Mouse (Mus musculus) myocyte (in vitro differentiated cells): ENCODE data around the gene Gm525. TPM values are rescaled to one million over a fixed set of nuclear protein-coding genes. Genes with fewer than 3 reads are reported as not detected.

Source experiments
- H3K27me3 ChIP-seq: one replicate; pipeline ENCODE4 v1.6.1; 2011; ENCODE audit not compliant: control insufficient read depth, insufficient read depth, insufficient read length
- H3K36me3 ChIP-seq: one replicate; pipeline ENCODE4 v1.6.1; 2011; ENCODE audit not compliant: control insufficient read depth, insufficient read depth
- H3K4me2 ChIP-seq: one replicate; pipeline ENCODE4 v1.6.1; 2011; ENCODE audit warnings: low read depth, control low read depth
- H3K4me3 ChIP-seq: one replicate; pipeline ENCODE4 v1.5.1; 2011; ENCODE audit warnings: mild to moderate bottlenecking, control low read depth, moderate library complexity
- H3K79me2 ChIP-seq: one replicate; pipeline ENCODE4 v1.6.1; 2011; ENCODE audit not compliant: control insufficient read depth, insufficient read depth
- H3ac ChIP-seq: one replicate; pipeline ENCODE4 v1.6.1; 2011; ENCODE audit not compliant: control insufficient read depth, insufficient read length
- CEBPB ChIP-seq: IDR thresholded peaks from 2 replicates; pipeline ENCODE4 v1.6.1; 2011; ENCODE audit warnings: mild to moderate bottlenecking, moderate library complexity; ENCODE audit not compliant: poor library complexity, insufficient read depth, severe bottlenecking
- E2F4 ChIP-seq: IDR thresholded peaks from one replicate; pipeline ENCODE4 v1.6.1; 2011; ENCODE audit warnings: mild to moderate bottlenecking, control low read depth, moderate library complexity; ENCODE audit not compliant: insufficient read depth
- MAX ChIP-seq: IDR thresholded peaks from one replicate; pipeline ENCODE4 v1.6.1; 2011; ENCODE audit warnings: low read depth, mild to moderate bottlenecking, control low read depth
- MYOD1 ChIP-seq, 3 experiments: IDR thresholded peaks; one replicate each; pipeline ENCODE4 v1.6.1; 2011; ENCODE audit warnings: control low read depth in 2 of 3, low read depth in 2 of 3, mild to moderate bottlenecking in 2 of 3, moderate library complexity in 1 of 3; ENCODE audit not compliant: insufficient read length in 2 of 3, control insufficient read depth in 1 of 3
- MYOG ChIP-seq, 3 experiments: IDR thresholded peaks; one replicate each; pipeline ENCODE4 v1.6.1; 2011; ENCODE audit warnings: control low read depth in 2 of 3, low read depth in 2 of 3, mild to moderate bottlenecking in 2 of 3; ENCODE audit not compliant: insufficient read length in 2 of 3, control insufficient read depth in 1 of 3, insufficient read depth in 1 of 3
- POLR2A ChIP-seq: IDR thresholded peaks from one replicate; pipeline ENCODE4 v1.6.1; 2011; ENCODE audit warnings: low read depth, mild to moderate bottlenecking, control low read depth, moderate library complexity; ENCODE audit not compliant: insufficient read length
- POLR2AphosphoS2 ChIP-seq: IDR thresholded peaks from one replicate; pipeline ENCODE4 v1.6.1; 2011; ENCODE audit warnings: low read depth, control low read depth; ENCODE audit not compliant: insufficient read length
- REST ChIP-seq: IDR thresholded peaks from one replicate; pipeline ENCODE4 v1.6.1; 2011; ENCODE audit warnings: mild to moderate bottlenecking, control low read depth, moderate library complexity; ENCODE audit not compliant: insufficient read depth, insufficient read length
- SRF ChIP-seq: IDR thresholded peaks from one replicate; pipeline ENCODE4 v1.6.1; 2011; ENCODE audit warnings: low read depth; ENCODE audit not compliant: control insufficient read depth, insufficient read length
- TCF12 ChIP-seq: IDR thresholded peaks from one replicate; pipeline ENCODE4 v1.6.1; 2011; ENCODE audit warnings: mild to moderate bottlenecking, control low read depth; ENCODE audit not compliant: poor library complexity, insufficient read depth, severe bottlenecking
- TCF3 ChIP-seq: IDR thresholded peaks from one replicate; pipeline ENCODE4 v1.6.1; 2011; ENCODE audit warnings: low read depth, control low read depth; ENCODE audit not compliant: insufficient read length
- USF1 ChIP-seq: IDR thresholded peaks from one replicate; pipeline ENCODE4 v1.6.1; 2011; ENCODE audit warnings: low read depth, mild to moderate bottlenecking, control low read depth, moderate library complexity
- polyA plus RNA-seq: library from polyadenylated mRNA; unstranded; fragments of >200 nt; fragmentation: generic; extraction: Trizol; gene quantifications from one replicate; pipeline ENCODE4 v1.2.1, GENCODE M21; 2012; ENCODE audit warnings: missing spikeins

Gene Gm525
- polyA plus RNA-seq, 1 experiment: not detected

DNA sequence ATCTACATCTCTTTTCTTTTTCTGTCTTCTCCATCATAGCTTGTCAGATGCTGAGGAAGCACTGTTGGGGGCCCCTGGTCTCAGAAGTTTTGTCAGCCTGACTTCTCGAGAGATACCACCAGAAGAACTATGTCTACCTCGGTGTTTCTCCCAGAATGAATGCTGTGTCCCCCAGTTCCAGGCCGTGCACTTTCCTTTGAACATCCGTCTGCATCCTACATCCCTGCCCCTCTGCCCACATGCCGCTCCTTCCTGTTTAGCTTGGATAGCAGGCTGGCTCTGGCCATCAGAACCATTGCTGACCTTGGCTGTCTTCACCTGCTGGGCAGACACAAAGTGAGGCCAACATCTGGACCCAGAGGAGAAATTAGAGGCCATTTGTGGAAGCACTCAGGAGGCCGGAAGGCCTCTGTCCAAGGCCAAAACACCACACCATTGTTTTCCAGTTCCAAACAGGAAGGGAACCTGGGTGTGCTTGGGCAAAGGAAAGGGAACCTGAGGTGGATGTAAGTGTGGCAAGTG lies 6.3 kb upstream of the Gm525 start:
- no peak overlapping the region for H3K4me2 ChIP-seq
- no peaks in the 10 kb centered on the region for H3K36me3 ChIP-seq
- H3ac ChIP-seq: no peak overlapping the region
- H3K27me3 ChIP-seq: no peaks in the 10 kb centered on the region
- no peaks in the 10 kb centered on the region for H3K79me2 ChIP-seq
- H3K4me3 ChIP-seq: no peak overlapping the region
- TF ChIP-seq E2F4 (no peak), CEBPB (no peak), POLR2A (no peak), SRF (no peak), USF1 (no peak), POLR2AphosphoS2 (no peak), MAX (no peak), REST (no peak), TCF3 (no peak), MYOG (IDR thresholded peaks at IDR 0.05; ENCODE audit: control insufficient read depth in 1 of 3, insufficient read depth in 1 of 3, insufficient read length in 2 of 3, low read depth in 2 of 3) (no peak), MYOD1 (IDR thresholded peaks at IDR 0.05; ENCODE audit: control insufficient read depth in 1 of 3, insufficient read length in 2 of 3, low read depth in 2 of 3) (no peak), TCF12 (no peak)

DNA sequence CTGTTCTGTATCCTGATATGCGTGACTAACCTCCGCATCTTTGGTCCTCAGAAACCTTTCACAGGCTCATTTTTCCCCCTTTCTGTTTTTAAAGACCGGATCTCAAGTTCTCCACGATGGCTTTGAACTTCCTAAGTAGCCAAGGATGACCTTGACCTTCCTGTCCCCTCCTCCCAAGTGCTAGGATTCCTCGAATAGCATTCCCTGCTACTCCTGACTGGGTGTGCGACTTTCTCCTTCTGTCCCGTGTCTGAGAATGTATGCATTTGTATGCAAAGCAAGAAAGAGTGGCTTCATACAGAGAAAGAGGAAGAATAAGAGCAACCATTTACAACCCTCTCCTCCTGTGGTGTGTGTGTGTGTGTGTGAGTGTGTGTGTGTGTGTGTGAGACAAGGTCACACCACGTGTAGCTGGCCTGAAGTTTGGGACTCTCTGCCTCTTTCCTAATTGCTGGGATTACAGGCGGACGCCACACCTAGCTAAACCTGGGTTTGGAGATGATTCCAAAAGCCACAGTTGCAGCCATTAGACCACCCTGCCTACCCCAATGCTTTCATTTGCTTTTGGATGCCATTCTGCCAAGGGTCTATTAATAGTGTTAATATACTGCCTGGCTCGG lies 5.7 kb upstream of the Gm525 start:
- Histone ChIP-seq H3K36me3 (no peaks in the 10 kb centered on the region), H3K4me3 (no peak overlapping the region), H3K4me2 (no peak overlapping the region), H3K27me3 (no peaks in the 10 kb centered on the region), H3K79me2 (no peaks in the 10 kb centered on the region), H3ac (no peak overlapping the region)
- TF ChIP-seq E2F4 (no peak), MAX (no peak), MYOG (IDR thresholded peaks at IDR 0.05; ENCODE audit: control insufficient read depth in 1 of 3, insufficient read depth in 1 of 3, insufficient read length in 2 of 3, low read depth in 2 of 3) (no peak), TCF3 (no peak), POLR2AphosphoS2 (no peak), REST (no peak), SRF (no peak), MYOD1 (IDR thresholded peaks at IDR 0.05; ENCODE audit: control insufficient read depth in 1 of 3, insufficient read length in 2 of 3, low read depth in 2 of 3) (no peak), CEBPB (no peak), TCF12 (no peak), USF1 (no peak), POLR2A (no peak)

DNA sequence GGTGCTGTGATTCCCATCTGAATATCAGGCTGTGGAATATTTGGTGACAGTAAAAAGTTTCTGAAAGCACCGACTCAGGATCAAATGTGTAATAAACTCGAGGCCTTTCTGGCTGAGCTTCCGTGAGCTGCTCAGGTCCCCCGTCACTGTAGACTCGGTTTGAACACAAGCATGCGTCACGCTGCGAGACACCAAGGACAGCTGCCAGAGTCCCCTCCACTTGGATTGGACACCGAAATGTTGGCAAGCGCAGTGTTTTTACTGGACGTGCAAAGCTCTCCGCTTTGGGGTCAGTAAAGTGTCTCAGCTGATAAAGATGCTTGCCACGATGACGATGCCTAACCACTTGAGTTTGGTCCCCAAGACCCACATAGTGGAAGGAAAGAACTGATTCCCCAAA lies 5.0 kb upstream of the Gm525 start:
- Histone ChIP-seq H3K27me3 (no peaks in the 10 kb centered on the region), H3K79me2 (no peaks in the 10 kb centered on the region), H3ac (no peak overlapping the region), H3K36me3 (no peaks in the 10 kb centered on the region), H3K4me2 (no peak overlapping the region), H3K4me3 (no peak overlapping the region)
- TF ChIP-seq MYOG (IDR thresholded peaks at IDR 0.05; ENCODE audit: control insufficient read depth in 1 of 3, insufficient read depth in 1 of 3, insufficient read length in 2 of 3, low read depth in 2 of 3) (no peak), TCF3 (no peak), E2F4 (no peak), TCF12 (no peak), CEBPB (no peak), POLR2AphosphoS2 (no peak), MAX (no peak)

DNA sequence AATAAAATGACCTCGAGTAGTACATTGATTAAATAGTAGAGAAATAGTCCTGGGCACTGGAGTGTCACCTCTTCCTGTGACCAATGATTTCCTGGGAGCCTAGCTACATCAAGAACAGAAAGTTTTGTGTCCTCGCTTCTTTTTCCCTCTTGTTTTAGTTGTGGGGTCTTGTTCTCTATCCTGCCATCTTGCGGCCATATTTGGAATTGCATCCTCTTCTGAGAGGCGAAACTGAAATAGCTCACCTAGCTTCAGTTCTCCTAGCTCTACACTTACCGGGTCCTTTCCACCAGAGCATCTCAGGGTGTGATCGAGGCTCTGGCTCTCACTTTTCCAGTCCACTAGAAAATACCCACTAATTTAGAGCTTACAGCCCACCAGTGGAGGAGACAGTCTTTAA lies 4.3 kb upstream of the Gm525 start:
- no peak overlapping the region for H3ac ChIP-seq
- no peaks in the 10 kb centered on the region for H3K79me2 ChIP-seq

More for the DNA sequence above, 4.3 kb upstream of the Gm525 start:
- H3K36me3 ChIP-seq: no peaks in the 10 kb centered on the region
- TF ChIP-seq CEBPB (no peak), SRF (no peak), E2F4 (no peak), REST (no peak), TCF12 (no peak), USF1 (no peak), POLR2AphosphoS2 (no peak), MYOD1 (IDR thresholded peaks at IDR 0.05; ENCODE audit: control insufficient read depth in 1 of 3, insufficient read length in 2 of 3, low read depth in 2 of 3) (no peak), POLR2A (no peak), MYOG (IDR thresholded peaks at IDR 0.05; ENCODE audit: control insufficient read depth in 1 of 3, insufficient read depth in 1 of 3, insufficient read length in 2 of 3, low read depth in 2 of 3) (no peak), TCF3 (no peak), MAX (no peak)
- no peak overlapping the region for H3K4me3 ChIP-seq
- no peak overlapping the region for H3K4me2 ChIP-seq
- H3K27me3 ChIP-seq: no peaks in the 10 kb centered on the region
